Mouse (Mus musculus) E14TG2a.4 (cell line): Measurements from ENCODE around the gene Fam19a2.

ENCODE experiments used
- H3K27me3 ChIP-seq: 2 replicates; pipeline ENCODE4 v1.6.1; 2014; ENCODE audit warnings: low read length, control low read depth; ENCODE audit not compliant: insufficient read depth
- H3K36me3 ChIP-seq: 2 replicates; pipeline ENCODE4 v1.6.1; 2014; ENCODE audit warnings: low read length, control low read depth; ENCODE audit not compliant: insufficient read depth
- H3K4me1 ChIP-seq: replicated peaks from 2 replicates; pipeline ENCODE4 v1.6.1; 2014; ENCODE audit warnings: low read depth, low read length, control low read depth
- H3K4me3 ChIP-seq: replicated peaks from 2 replicates; pipeline ENCODE4 v1.5.1; 2014; ENCODE audit warnings: mild to moderate bottlenecking, low read length
- H3K9me3 ChIP-seq: 2 replicates; pipeline ENCODE4 v1.6.1; 2014; ENCODE audit warnings: low read length, control low read depth
- CTCF ChIP-seq: conservative IDR thresholded peaks from 2 replicates; pipeline ENCODE4 v1.5.1; 2014; ENCODE audit warnings: low read length
- NANOG ChIP-seq: IDR thresholded peaks from 2 replicates; pipeline ENCODE4 v1.6.1; 2014; ENCODE audit warnings: borderline replicate concordance, low read length, mixed read lengths
- POU5F1 ChIP-seq: IDR thresholded peaks from 2 replicates; pipeline ENCODE4 v1.6.1; 2014; ENCODE audit warnings: low read length, borderline replicate concordance

The Fam19a2 gene

GRCm38 (mm10) chr10:123548391-123548790, 284.6 kb downstream of the Fam19a2 start:
- no peaks in the 10 kb centered on the region for H3K27me3 ChIP-seq
- no peak overlapping the region for H3K4me3 ChIP-seq
- no peaks in the 10 kb centered on the region for H3K4me1 ChIP-seq
- no peaks in the 10 kb centered on the region for H3K36me3 ChIP-seq
- no peaks in the 10 kb centered on the region for H3K9me3 ChIP-seq
- no peak for TF ChIP-seq POU5F1
- TF ChIP-seq CTCF = no peak
- TF ChIP-seq NANOG = no peak

- Histone ChIP-seq H3K4me3 (no peak overlapping the region), H3K4me1 (no peaks in the 10 kb centered on the region), H3K36me3 (no peaks in the 10 kb centered on the region), H3K27me3 (no peaks in the 10 kb centered on the region), H3K9me3 (no peaks in the 10 kb centered on the region)
- TF ChIP-seq NANOG = no peak
- TF ChIP-seq CTCF = no peak
- no peak for TF ChIP-seq POU5F1
These were observed 303.9 kb downstream of the Fam19a2 start for GRCm38 (mm10) chr10:123567677-123568076.

GRCm38 (mm10) chr10:123570616-123571188, 306.9 kb downstream of the Fam19a2 start:
- Histone ChIP-seq H3K36me3 (no peaks in the 10 kb centered on the region), H3K4me3 (no peak overlapping the region), H3K4me1 (no peaks in the 10 kb centered on the region), H3K9me3 (no peaks in the 10 kb centered on the region), H3K27me3 (no peaks in the 10 kb centered on the region)
- no peak for TF ChIP-seq POU5F1
- no peak for TF ChIP-seq NANOG
- no peak for TF ChIP-seq CTCF

GRCm38 (mm10) chr10:123572342-123573070, 308.7 kb downstream of the Fam19a2 start:
- Histone ChIP-seq H3K9me3 (no peaks in the 10 kb centered on the region), H3K4me1 (no peaks in the 10 kb centered on the region), H3K36me3 (no peaks in the 10 kb centered on the region), H3K27me3 (no peaks in the 10 kb centered on the region), H3K4me3 (no peak overlapping the region)
- TF ChIP-seq POU5F1 (no peak), CTCF (no peak), NANOG (no peak)

- TF ChIP-seq CTCF = no peak
- H3K36me3 ChIP-seq = no peaks in the 10 kb centered on the region
- H3K27me3 ChIP-seq = no peaks in the 10 kb centered on the region
- H3K9me3 ChIP-seq = no peaks in the 10 kb centered on the region
- no peak overlapping the region for H3K4me3 ChIP-seq
- H3K4me1 ChIP-seq = no peaks in the 10 kb centered on the region
These were observed 314.0 kb downstream of the Fam19a2 start for GRCm38 (mm10) chr10:123577823-123578222.

GRCm38 (mm10) chr10:123579012-123579411, 315.2 kb downstream of the Fam19a2 start:
- H3K4me1 ChIP-seq = no peaks in the 10 kb centered on the region
- TF ChIP-seq NANOG = no peak
- no peaks in the 10 kb centered on the region for H3K9me3 ChIP-seq
- H3K4me3 ChIP-seq = no peak overlapping the region
- H3K36me3 ChIP-seq = no peaks in the 10 kb centered on the region
- H3K27me3 ChIP-seq = no peaks in the 10 kb centered on the region

GRCm38 (mm10) chr10:123595043-123595442, 331.2 kb downstream of the Fam19a2 start:
- Histone ChIP-seq H3K4me3 (no peak overlapping the region), H3K36me3 (no peaks in the 10 kb centered on the region), H3K9me3 (no peaks in the 10 kb centered on the region), H3K27me3 (no peaks in the 10 kb centered on the region), H3K4me1 (no peaks in the 10 kb centered on the region)
- TF ChIP-seq NANOG (no peak), POU5F1 (no peak), CTCF (no peak)

- H3K9me3 ChIP-seq = no peaks in the 10 kb centered on the region
- TF ChIP-seq POU5F1 (no peak), NANOG (no peak), CTCF (no peak)
- no peaks in the 10 kb centered on the region for H3K27me3 ChIP-seq
- H3K36me3 ChIP-seq = no peaks in the 10 kb centered on the region
- no peaks in the 10 kb centered on the region for H3K4me1 ChIP-seq
- H3K4me3 ChIP-seq = no peak overlapping the region
These were observed 333.3 kb downstream of the Fam19a2 start for GRCm38 (mm10) chr10:123597059-123597458.

GRCm38 (mm10) chr10:123605671-123606070, 341.9 kb downstream of the Fam19a2 start:
- H3K27me3 ChIP-seq = no peaks in the 10 kb centered on the region
- no peaks in the 10 kb centered on the region for H3K4me1 ChIP-seq
- no peak for TF ChIP-seq POU5F1
- H3K9me3 ChIP-seq = no peaks in the 10 kb centered on the region
- H3K36me3 ChIP-seq = no peaks in the 10 kb centered on the region
- no peak overlapping the region for H3K4me3 ChIP-seq
